Mouse (Mus musculus) liver, embryonic 12.5 days (tissue): ENCODE results near the gene Ap1ar. TPM values are rescaled to one million over a fixed set of nuclear protein-coding genes. Genes with fewer than 3 reads are reported as not detected.

Experiments
- ATAC-seq: fragments of 200-750 bp; cut with Nextera tagmentation; 2 replicates; pipeline ENCODE4 v1.8.0; 2017; ENCODE audit warnings: moderate number of reproducible peaks, mild to moderate bottlenecking, moderate library complexity
- H3K27ac ChIP-seq: fragments of 300-500 bp; sonication (generic); 2 replicates; pipeline ENCODE4 v1.5.1; 2016; ENCODE audit warnings: mild to moderate bottlenecking
- H3K27me3 ChIP-seq: fragments of 300-500 bp; sonication (generic); replicated peaks from 2 replicates; pipeline ENCODE4 v1.6.1; 2016; ENCODE audit warnings: mild to moderate bottlenecking, moderate library complexity
- H3K36me3 ChIP-seq: fragments of 300-500 bp; sonication (generic); 2 replicates; pipeline ENCODE4 v1.6.1; 2016; ENCODE audit warnings: mild to moderate bottlenecking, moderate library complexity
- H3K4me1 ChIP-seq: fragments of 300-500 bp; sonication (generic); 2 replicates; pipeline ENCODE4 v1.6.1; 2016
- H3K4me2 ChIP-seq: fragments of 300-500 bp; sonication (generic); 2 replicates; pipeline ENCODE4 v1.6.1; 2016; ENCODE audit warnings: mild to moderate bottlenecking, moderate library complexity
- H3K4me3 ChIP-seq: fragments of 300-500 bp; sonication (generic); 2 replicates; pipeline ENCODE4 v1.5.1; 2016; ENCODE audit warnings: mild to moderate bottlenecking, moderate library complexity
- H3K9ac ChIP-seq: fragments of 300-500 bp; sonication (generic); 2 replicates; pipeline ENCODE4 v1.6.1; 2016; ENCODE audit warnings: mild to moderate bottlenecking, moderate library complexity
- H3K9me3 ChIP-seq: fragments of 300-500 bp; sonication (generic); replicated peaks from 2 replicates; pipeline ENCODE4 v1.6.1; 2016; ENCODE audit warnings: mild to moderate bottlenecking, moderate library complexity
- WGBS: fragments of 180-500 bp; shearing (Covaris S2); methylation state at CpG from one replicate; pipeline ENCODE4 v1.1.7; 2016; ENCODE audit not compliant: insufficient replicate concordance; 5-methylcytosine and 5-hydroxymethylcytosine counted together
- polyA plus RNA-seq: library from polyadenylated mRNA; unstranded; fragments of >200 nt; fragmentation: Nextera tagmentation; extraction: Ambion mirVana; gene quantifications from 2 replicates; pipeline ENCODE4 v1.2.1, GENCODE M21; 2016

Gene Ap1ar
- polyA plus RNA-seq, 1 experiment from 2014 or later, result 37.3 TPM

GRCm38 (mm10) chr3:127835594-127835993 is 1.7 kb downstream of the Ap1ar start:
- ATAC-seq, result no peak
- Histone ChIP-seq H3K9me3 (no peaks in the 10 kb centered on the region), H3K9ac (no peak overlapping the region), H3K36me3 (peaks cover 34% of the 10 kb centered on the region), H3K27ac (no peak overlapping the region), H3K4me3 (peak overlapping the region; percentile 95), H3K4me2 (peak overlapping the region; percentile 85), H3K27me3 (no peaks in the 10 kb centered on the region), H3K4me1 (peaks cover 49% of the 10 kb centered on the region)
- 60% methylated on average over 6 of the region's 6 CpGs for WGBS

- Histone ChIP-seq H3K27ac (no peak overlapping the region), H3K36me3 (peaks cover 38% of the 10 kb centered on the region), H3K9ac (no peak overlapping the region), H3K4me3 (no peak overlapping the region), H3K4me2 (no peak overlapping the region), H3K27me3 (no peaks in the 10 kb centered on the region), H3K9me3 (no peaks in the 10 kb centered on the region), H3K4me1 (peaks cover 46% of the 10 kb centered on the region)
- ATAC-seq, result no peak
- 75% methylated on average over 4 of the region's 4 CpGs for whole genome bisulfite sequencing
Observed at GRCm38 (mm10) chr3:127834040-127834439, 3.3 kb downstream of the Ap1ar start.

GRCm38 (mm10) chr3:127831079-127831478 is 6.2 kb downstream of the Ap1ar start:
- Histone ChIP-seq H3K4me3 (no peak overlapping the region), H3K36me3 (peaks cover 46% of the 10 kb centered on the region), H3K9ac (no peak overlapping the region), H3K9me3 (no peaks in the 10 kb centered on the region), H3K27ac (no peak overlapping the region), H3K4me1 (peaks cover 26% of the 10 kb centered on the region), H3K27me3 (no peaks in the 10 kb centered on the region), H3K4me2 (no peak overlapping the region)
- no peak for ATAC-seq
- WGBS, result 46% methylated on average over 6 of the region's 6 CpGs

- WGBS, result 88% methylated on average over 10 of the region's 10 CpGs
- Histone ChIP-seq H3K9ac (no peak overlapping the region), H3K4me2 (no peak overlapping the region), H3K9me3 (no peaks in the 10 kb centered on the region), H3K27me3 (no peaks in the 10 kb centered on the region), H3K36me3 (peaks cover 46% of the 10 kb centered on the region), H3K4me3 (no peak overlapping the region), H3K27ac (no peak overlapping the region), H3K4me1 (peaks cover 19% of the 10 kb centered on the region)
- no peak for ATAC-seq
Observed at GRCm38 (mm10) chr3:127830183-127830582, 7.1 kb downstream of the Ap1ar start.

- Histone ChIP-seq H3K4me3 (no peak overlapping the region), H3K4me2 (no peak overlapping the region), H3K27me3 (no peaks in the 10 kb centered on the region), H3K36me3 (peaks cover 32% of the 10 kb centered on the region), H3K27ac (0 out of 2 replicates have a peak overlapping the region, but pooled peaks have one; percentile 55), H3K9me3 (no peaks in the 10 kb centered on the region), H3K4me1 (peaks cover 22% of the 10 kb centered on the region), H3K9ac (no peak overlapping the region)
- no peak for ATAC-seq
- WGBS, result 72% methylated on average over 7 of the region's 7 CpGs
Observed at GRCm38 (mm10) chr3:127827123-127827522, 10.2 kb downstream of the Ap1ar start.

- no peaks in the 10 kb centered on the region for H3K27me3 ChIP-seq
- no peak for ATAC-seq
- H3K36me3 ChIP-seq, result peaks cover 34% of the 10 kb centered on the region
- H3K4me3 ChIP-seq, result no peak overlapping the region
- H3K27ac ChIP-seq, result peak overlapping the region; percentile 55; the same call in 1 of the 2 replicates
- H3K4me2 ChIP-seq, result no peak overlapping the region
- no peak overlapping the region for H3K9ac ChIP-seq
- no peaks in the 10 kb centered on the region for H3K9me3 ChIP-seq
- H3K4me1 ChIP-seq, result peaks cover 26% of the 10 kb centered on the region
- 87% methylated on average over 7 of the region's 7 CpGs for WGBS
Observed at GRCm38 (mm10) chr3:127826503-127826902, 10.8 kb downstream of the Ap1ar start.

GRCm38 (mm10) chr3:127823886-127824863 is 13.1 kb downstream of the Ap1ar start:
- ATAC-seq, result no peak
- H3K4me1 ChIP-seq, result peaks cover 36% of the 10 kb centered on the region
- H3K27ac ChIP-seq, result peak overlapping the region; percentile 38; the same call in 1 of the 2 replicates

GRCm38 (mm10) chr3:127821209-127821608 is 16.1 kb downstream of the Ap1ar start:
- H3K27ac ChIP-seq, result no peak overlapping the region
- peaks cover 43% of the 10 kb centered on the region for H3K4me1 ChIP-seq
- H3K4me3 ChIP-seq, result no peak overlapping the region
- H3K27me3 ChIP-seq, result no peaks in the 10 kb centered on the region
- H3K4me2 ChIP-seq, result no peak overlapping the region
- no peak overlapping the region for H3K9ac ChIP-seq
- 44% methylated on average over 5 of the region's 5 CpGs for WGBS
- ATAC-seq, result no peak
- peaks cover 47% of the 10 kb centered on the region for H3K36me3 ChIP-seq
- H3K9me3 ChIP-seq, result no peaks in the 10 kb centered on the region

More at GRCm38 (mm10) chr3:127823886-127824863, 13.1 kb downstream of the Ap1ar start:
- no peak overlapping the region for H3K4me2 ChIP-seq
- no peaks in the 10 kb centered on the region for H3K27me3 ChIP-seq
- WGBS, result 72% methylated on average over 17 of the region's 17 CpGs
- H3K9me3 ChIP-seq, result no peaks in the 10 kb centered on the region
- H3K9ac ChIP-seq, result no peak overlapping the region
- peaks cover 36% of the 10 kb centered on the region for H3K36me3 ChIP-seq
- H3K4me3 ChIP-seq, result no peak overlapping the region

GRCm38 (mm10) chr3:127820400-127820799 is 16.9 kb downstream of the Ap1ar start:
- 86% methylated on average over 1 of the region's 1 CpGs for WGBS
- H3K4me1 ChIP-seq, result peaks cover 42% of the 10 kb centered on the region
- H3K9ac ChIP-seq, result no peak overlapping the region
- H3K4me3 ChIP-seq, result no peak overlapping the region
- H3K36me3 ChIP-seq, result peaks cover 49% of the 10 kb centered on the region
- ATAC-seq, result no peak
- no peaks in the 10 kb centered on the region for H3K27me3 ChIP-seq
- no peaks in the 10 kb centered on the region for H3K9me3 ChIP-seq
- no peak overlapping the region for H3K4me2 ChIP-seq
- no peak overlapping the region for H3K27ac ChIP-seq

- Histone ChIP-seq H3K9ac (peak overlapping the region; percentile 14; the same call in 1 of the 2 replicates), H3K27me3 (no peaks in the 10 kb centered on the region), H3K4me2 (no peak overlapping the region), H3K9me3 (no peaks in the 10 kb centered on the region), H3K4me1 (peaks cover 29% of the 10 kb centered on the region), H3K4me3 (no peak overlapping the region), H3K36me3 (peaks cover 56% of the 10 kb centered on the region), H3K27ac (0 out of 2 replicates have a peak overlapping the region, but pooled peaks have one; percentile 28)
- WGBS, result 74% methylated on average over 11 of the region's 11 CpGs
- ATAC-seq, result peak; percentile 62; the same call in 1 of the 2 replicates
Observed at GRCm38 (mm10) chr3:127818694-127819663, 18.3 kb downstream of the Ap1ar start.

- Histone ChIP-seq H3K36me3 (peaks cover 68% of the 10 kb centered on the region), H3K9me3 (no peaks in the 10 kb centered on the region), H3K27me3 (no peaks in the 10 kb centered on the region), H3K27ac (no peak overlapping the region), H3K4me1 (peaks cover 27% of the 10 kb centered on the region), H3K4me3 (no peak overlapping the region), H3K9ac (no peak overlapping the region), H3K4me2 (no peak overlapping the region)
- WGBS, result 74% methylated on average over 7 of the region's 7 CpGs
- ATAC-seq, result no peak
Observed at GRCm38 (mm10) chr3:127817120-127817683, 20.1 kb downstream of the Ap1ar start.
